Mouse (Mus musculus): Measurements from ENCODE around the gene BC035947. TPM values are rescaled to one million over a fixed set of nuclear protein-coding genes. Genes with fewer than 3 reads are reported as not detected.
A peak's percentile ranks its signal among the peaks of the same experiment; 100 is the strongest.

BC035947 gene
- polyA plus RNA-seq, 1 experiment from 2014 or later: 1.6 TPM

DNA sequence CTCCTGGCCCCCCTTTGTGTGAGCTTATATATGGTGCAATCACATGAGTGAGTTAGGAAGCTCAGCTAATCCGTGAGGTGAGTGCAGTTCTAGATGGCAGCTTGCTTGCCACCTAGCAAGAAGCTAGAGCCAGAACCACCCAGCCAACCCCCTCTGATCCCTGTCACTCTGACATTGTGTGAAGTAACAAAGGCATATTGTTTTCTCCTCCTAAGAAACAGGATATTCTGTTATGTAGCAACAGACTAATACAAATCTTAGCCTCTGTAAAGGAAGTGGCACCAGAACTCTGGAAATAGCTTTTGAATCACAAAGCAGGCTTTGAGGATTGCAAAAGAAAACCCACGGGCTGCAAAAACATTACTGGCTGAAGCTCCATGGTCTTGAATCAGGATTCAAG, 27.6 kb downstream of the BC035947 start:
- Histone ChIP-seq H3K36me3 (ENCODE audit: control insufficient read depth, insufficient read depth, low read length) (peaks cover 6% of the 10 kb centered on the region; the same call in 1 of the 2 replicates), H3K4me2 (ENCODE audit: low read length) (no peak overlapping the region), H3K9me3 (replicated peaks; ENCODE audit: control insufficient read depth, low read length, poor library complexity, severe bottlenecking) (no peaks in the 10 kb centered on the region), H3K27ac (ENCODE audit: low read length) (no peak overlapping the region), H3K4me1 (ENCODE audit: control insufficient read depth, insufficient read depth, low read length) (peaks cover 14% of the 10 kb centered on the region), H3K4me3 (ENCODE audit: low read depth, low read length) (no peak overlapping the region), H3K9ac (ENCODE audit: low read depth, low read length) (no peak overlapping the region), H3K27me3 (ENCODE audit: control insufficient read depth, insufficient read depth, low read depth, low read length) (no peaks in the 10 kb centered on the region)
- no peak for ATAC-seq
- WGBS: 50% methylated on average over 2 of the region's 2 CpGs

DNA sequence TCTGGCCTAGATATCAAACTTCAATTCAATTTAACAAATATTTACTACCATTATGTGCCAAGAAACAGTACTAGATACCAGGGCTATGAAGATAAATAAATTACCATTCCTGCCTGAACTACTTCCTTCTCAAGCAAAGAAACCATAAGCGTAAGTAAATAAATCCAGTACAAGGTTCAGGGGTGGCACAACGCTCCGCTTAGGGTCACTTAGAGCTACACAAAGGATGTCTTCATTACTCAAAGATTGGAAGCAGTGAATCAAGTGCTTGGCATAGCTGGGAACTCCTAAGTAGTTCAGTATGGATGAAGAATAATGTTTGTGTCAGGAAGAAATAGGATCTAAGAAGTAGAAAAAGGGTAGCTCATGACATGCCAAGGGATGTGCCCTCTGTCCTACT, 28.5 kb downstream of the BC035947 start:
- no peaks in the 10 kb centered on the region for H3K9me3 ChIP-seq (replicated peaks; ENCODE audit: control insufficient read depth, low read length, poor library complexity, severe bottlenecking)
- H3K9ac ChIP-seq (ENCODE audit: low read depth, low read length): no peak overlapping the region
- no peak overlapping the region for H3K4me3 ChIP-seq (ENCODE audit: low read depth, low read length)
- peaks cover 14% of the 10 kb centered on the region for H3K4me1 ChIP-seq (ENCODE audit: control insufficient read depth, insufficient read depth, low read length)
- no peak for ATAC-seq
- WGBS: 96% methylated on average over 3 of the region's 3 CpGs
- H3K27ac ChIP-seq (ENCODE audit: low read length): no peak overlapping the region
- peaks cover 7% of the 10 kb centered on the region; the same call in 1 of the 2 replicates for H3K36me3 ChIP-seq (ENCODE audit: control insufficient read depth, insufficient read depth, low read length)
- H3K27me3 ChIP-seq (ENCODE audit: control insufficient read depth, insufficient read depth, low read depth, low read length): no peaks in the 10 kb centered on the region
- H3K4me2 ChIP-seq (ENCODE audit: low read length): no peak overlapping the region

GRCm38 (mm10) chr1:78472441-78472840, 39.5 kb downstream of the BC035947 start:
- WGBS: 95% methylated on average over 5 of the region's 5 CpGs
- no peak overlapping the region for H3K4me2 ChIP-seq (ENCODE audit: low read length)
- H3K4me1 ChIP-seq (ENCODE audit: control insufficient read depth, insufficient read depth, low read length): no peaks in the 10 kb centered on the region
- ATAC-seq: no peak
- H3K36me3 ChIP-seq (ENCODE audit: control insufficient read depth, insufficient read depth, low read length): peaks cover 16% of the 10 kb centered on the region
- H3K9ac ChIP-seq (ENCODE audit: low read depth, low read length): no peak overlapping the region
- no peaks in the 10 kb centered on the region for H3K9me3 ChIP-seq (replicated peaks; ENCODE audit: control insufficient read depth, low read length, poor library complexity, severe bottlenecking)
- no peak overlapping the region for H3K27ac ChIP-seq (ENCODE audit: low read length)
- H3K27me3 ChIP-seq (ENCODE audit: control insufficient read depth, insufficient read depth, low read depth, low read length): no peaks in the 10 kb centered on the region
- H3K4me3 ChIP-seq (ENCODE audit: low read depth, low read length): no peak overlapping the region

DNA sequence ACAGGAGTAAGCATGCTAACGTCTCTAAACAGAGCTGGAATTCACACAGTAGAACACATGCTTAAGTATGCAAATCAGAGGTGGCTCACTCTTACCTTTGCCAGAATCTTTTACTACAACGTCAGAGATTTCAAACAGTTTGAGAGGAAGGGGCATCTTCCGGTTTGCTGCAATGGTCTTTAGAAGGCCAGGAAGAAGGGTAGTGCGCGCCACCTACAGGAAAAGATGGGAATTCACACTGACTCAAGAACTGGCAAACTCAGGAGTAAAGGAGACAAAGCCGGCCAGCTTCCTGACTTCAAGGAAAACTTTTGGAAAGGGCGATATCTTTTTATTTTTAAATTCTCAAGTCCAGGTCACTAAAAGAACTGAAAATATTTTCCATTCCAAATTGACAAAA, 57.3 kb downstream of the BC035947 start:
- no peak overlapping the region for H3K4me2 ChIP-seq (ENCODE audit: low read length)
- ATAC-seq: peak; percentile 45; the same call in 1 of the 2 replicates
- H3K4me1 ChIP-seq (ENCODE audit: control insufficient read depth, insufficient read depth, low read length): no peaks in the 10 kb centered on the region
- H3K27ac ChIP-seq (ENCODE audit: low read length): no peak overlapping the region
- no peaks in the 10 kb centered on the region for H3K9me3 ChIP-seq (replicated peaks; ENCODE audit: control insufficient read depth, low read length, poor library complexity, severe bottlenecking)
- WGBS: 27% methylated on average over 7 of the region's 7 CpGs
- H3K36me3 ChIP-seq (ENCODE audit: control insufficient read depth, insufficient read depth, low read length): peaks cover 28% of the 10 kb centered on the region
- no peak overlapping the region for H3K9ac ChIP-seq (ENCODE audit: low read depth, low read length)
- no peak overlapping the region for H3K4me3 ChIP-seq (ENCODE audit: low read depth, low read length)
- no peaks in the 10 kb centered on the region for H3K27me3 ChIP-seq (ENCODE audit: control insufficient read depth, insufficient read depth, low read depth, low read length)

DNA sequence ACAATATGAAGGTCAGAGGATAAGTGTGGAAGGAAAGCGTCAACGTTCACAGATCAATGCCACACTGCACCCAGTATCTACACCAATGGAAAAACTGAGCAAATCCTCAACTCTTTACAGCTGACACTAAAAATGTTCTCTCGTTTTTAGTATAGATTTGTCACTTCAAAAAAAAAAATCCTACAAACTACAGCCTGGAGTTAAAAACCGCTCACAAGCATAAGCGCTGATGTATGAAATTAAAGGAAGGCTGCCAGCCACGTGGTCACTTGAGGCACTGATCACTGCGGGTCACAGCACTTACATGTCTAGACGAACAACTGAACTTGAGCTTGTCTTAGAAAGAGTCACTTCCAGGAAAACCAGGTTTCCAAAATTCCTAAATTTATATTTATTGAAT, 58.1 kb downstream of the BC035947 start:
- 90% methylated on average over 8 of the region's 8 CpGs for WGBS
- Histone ChIP-seq H3K36me3 (ENCODE audit: control insufficient read depth, insufficient read depth, low read length) (peaks cover 26% of the 10 kb centered on the region), H3K27me3 (ENCODE audit: control insufficient read depth, insufficient read depth, low read depth, low read length) (no peaks in the 10 kb centered on the region), H3K4me1 (ENCODE audit: control insufficient read depth, insufficient read depth, low read length) (no peaks in the 10 kb centered on the region), H3K9me3 (replicated peaks; ENCODE audit: control insufficient read depth, low read length, poor library complexity, severe bottlenecking) (no peaks in the 10 kb centered on the region), H3K4me2 (ENCODE audit: low read length) (no peak overlapping the region), H3K4me3 (ENCODE audit: low read depth, low read length) (no peak overlapping the region), H3K9ac (ENCODE audit: low read depth, low read length) (no peak overlapping the region), H3K27ac (ENCODE audit: low read length) (no peak overlapping the region)
- ATAC-seq: no peak

DNA sequence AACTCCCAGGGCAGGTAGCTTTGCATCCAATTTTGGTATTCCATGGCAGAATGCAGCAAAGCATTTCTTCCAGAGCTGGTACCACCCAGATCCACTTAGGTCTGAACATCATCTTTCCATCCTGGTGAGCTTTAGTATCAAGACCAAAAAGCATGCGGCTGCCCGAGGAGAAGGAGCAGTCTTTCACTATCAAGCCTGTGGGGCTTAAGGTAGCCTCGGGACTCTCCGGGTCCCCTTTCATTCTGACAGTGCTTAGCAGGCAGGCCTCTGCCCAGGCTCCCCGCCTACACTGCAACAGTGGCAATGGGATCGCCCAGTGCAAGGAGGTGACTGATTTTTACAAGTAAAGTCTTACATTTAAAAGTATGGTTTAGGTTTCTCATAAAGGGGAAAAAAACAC, 59.4 kb downstream of the BC035947 start:
- Histone ChIP-seq H3K4me2 (ENCODE audit: low read length) (no peak overlapping the region), H3K4me3 (ENCODE audit: low read depth, low read length) (no peak overlapping the region), H3K27ac (ENCODE audit: low read length) (no peak overlapping the region), H3K9ac (ENCODE audit: low read depth, low read length) (no peak overlapping the region), H3K9me3 (replicated peaks; ENCODE audit: control insufficient read depth, low read length, poor library complexity, severe bottlenecking) (no peaks in the 10 kb centered on the region), H3K4me1 (ENCODE audit: control insufficient read depth, insufficient read depth, low read length) (no peaks in the 10 kb centered on the region), H3K36me3 (ENCODE audit: control insufficient read depth, insufficient read depth, low read length) (peaks cover 18% of the 10 kb centered on the region), H3K27me3 (ENCODE audit: control insufficient read depth, insufficient read depth, low read depth, low read length) (no peaks in the 10 kb centered on the region)
- no peak for ATAC-seq
- 85% methylated on average over 6 of the region's 6 CpGs for WGBS

DNA sequence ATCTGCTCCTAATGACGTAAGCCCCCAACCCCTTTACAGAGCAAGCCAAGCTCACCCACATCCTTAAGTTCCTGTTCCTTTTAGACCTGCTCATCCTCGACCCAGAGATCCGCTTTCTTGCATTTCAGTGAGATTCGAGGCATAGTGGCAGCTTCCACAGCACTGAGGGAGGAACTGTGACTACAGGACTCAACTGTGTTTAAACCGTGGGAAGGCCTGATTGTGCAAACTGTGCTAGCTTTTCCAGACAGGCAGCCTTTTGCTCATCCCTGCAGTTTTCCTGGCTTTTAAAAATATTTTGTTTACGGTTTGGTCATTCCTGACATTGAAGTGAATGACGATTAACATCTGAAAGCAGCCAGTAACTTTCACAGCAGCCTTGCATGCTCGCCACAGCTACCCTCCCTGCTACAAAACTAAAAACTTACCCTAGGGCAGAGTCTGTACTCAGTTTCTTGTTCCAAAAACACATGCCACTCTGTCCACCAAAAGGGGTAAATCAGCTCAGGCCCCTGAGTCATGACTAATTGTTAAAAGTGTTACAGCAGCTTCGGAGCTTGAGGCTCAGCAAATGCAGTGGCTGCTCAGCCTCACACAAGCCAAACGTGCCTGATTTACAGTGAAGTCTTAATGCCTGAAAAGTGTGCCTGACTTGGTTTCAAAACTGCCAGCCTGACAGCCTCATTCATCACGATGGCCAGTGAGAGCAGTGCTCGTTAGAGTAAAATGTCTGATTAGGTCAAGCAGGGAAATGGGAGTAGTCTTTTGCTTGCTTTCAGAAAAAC, 60.7 kb downstream of the BC035947 start:
- H3K36me3 ChIP-seq (ENCODE audit: control insufficient read depth, insufficient read depth, low read length): peaks cover 15% of the 10 kb centered on the region
- H3K4me2 ChIP-seq (ENCODE audit: low read length): no peak overlapping the region
- ATAC-seq: no peak
- H3K27me3 ChIP-seq (ENCODE audit: control insufficient read depth, insufficient read depth, low read depth, low read length): no peaks in the 10 kb centered on the region
- no peaks in the 10 kb centered on the region for H3K4me1 ChIP-seq (ENCODE audit: control insufficient read depth, insufficient read depth, low read length)
- WGBS: 81% methylated on average over 12 of the region's 12 CpGs
- no peak overlapping the region for H3K9ac ChIP-seq (ENCODE audit: low read depth, low read length)
- H3K27ac ChIP-seq (ENCODE audit: low read length): no peak overlapping the region
- no peak overlapping the region for H3K4me3 ChIP-seq (ENCODE audit: low read depth, low read length)
- H3K9me3 ChIP-seq (replicated peaks; ENCODE audit: control insufficient read depth, low read length, poor library complexity, severe bottlenecking): no peaks in the 10 kb centered on the region

DNA sequence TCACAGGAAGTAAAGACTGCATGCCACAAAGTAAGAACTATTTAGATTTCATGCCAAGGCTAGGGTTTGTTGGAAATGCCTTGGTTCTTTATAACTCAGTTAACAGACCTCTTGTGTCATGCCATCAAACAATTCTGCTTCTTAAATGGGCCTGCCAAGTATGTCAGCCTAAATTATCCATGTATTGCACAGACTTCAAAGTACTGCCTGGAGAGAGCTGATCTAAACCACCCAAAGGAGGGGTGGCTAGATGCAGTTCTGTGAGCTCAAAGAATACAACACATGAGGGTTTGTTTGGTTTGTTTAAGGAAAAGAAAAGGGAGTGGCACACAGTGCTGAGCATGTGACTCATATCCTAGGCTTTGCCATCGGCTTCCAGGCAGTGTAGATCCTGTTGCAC, 63.9 kb downstream of the BC035947 start:
- no peak overlapping the region for H3K27ac ChIP-seq (ENCODE audit: low read length)
- peaks cover 16% of the 10 kb centered on the region for H3K36me3 ChIP-seq (ENCODE audit: control insufficient read depth, insufficient read depth, low read length)
- no peak overlapping the region for H3K4me3 ChIP-seq (ENCODE audit: low read depth, low read length)
- no peaks in the 10 kb centered on the region for H3K9me3 ChIP-seq (replicated peaks; ENCODE audit: control insufficient read depth, low read length, poor library complexity, severe bottlenecking)
- no peak overlapping the region for H3K9ac ChIP-seq (ENCODE audit: low read depth, low read length)
- H3K27me3 ChIP-seq (ENCODE audit: control insufficient read depth, insufficient read depth, low read depth, low read length): no peaks in the 10 kb centered on the region
- 38% methylated on average over 1 of the region's 1 CpGs for WGBS
- H3K4me1 ChIP-seq (ENCODE audit: control insufficient read depth, insufficient read depth, low read length): no peaks in the 10 kb centered on the region
- ATAC-seq: peak; percentile 28; the same call in 1 of the 2 replicates
- H3K4me2 ChIP-seq (ENCODE audit: low read length): no peak overlapping the region

Measured in midbrain, embryonic 16.5 days (tissue).